Mouse (Mus musculus): Measurements from ENCODE around the gene Mef2a.
"Not testable (repeated sequence)": the region's sequence is repeated elsewhere in the genome, so short reads cannot be mapped to it uniquely, and the experiment has no call there.

Mef2a gene

DNA sequence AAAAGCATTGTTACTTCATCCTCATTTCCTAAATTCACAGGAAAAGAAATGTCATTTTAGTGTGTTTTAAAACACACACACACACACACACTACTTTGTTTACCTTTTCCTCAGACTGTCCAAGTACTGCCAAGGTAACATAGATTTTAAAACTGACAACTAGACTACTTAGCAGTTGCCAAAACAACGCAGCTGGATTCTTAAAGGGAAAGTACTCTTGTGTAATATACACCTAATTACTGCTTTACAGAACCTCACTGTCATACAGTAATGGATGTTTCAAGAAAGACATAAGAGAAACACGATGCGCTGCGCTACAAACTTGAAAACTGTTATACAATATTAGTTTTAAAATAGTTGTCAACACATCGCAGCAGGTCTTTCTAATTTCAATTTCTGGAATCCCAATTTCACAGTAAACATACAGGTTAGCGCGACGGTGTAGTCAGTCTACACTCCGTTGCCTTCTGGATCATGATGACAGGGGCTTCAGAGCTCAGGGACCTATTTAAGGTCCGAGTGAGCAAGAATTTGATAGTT, 1.2 kb downstream of the Mef2a start:
- DNase-seq (ENCODE audit: low read depth) = peak; percentile 54

DNA sequence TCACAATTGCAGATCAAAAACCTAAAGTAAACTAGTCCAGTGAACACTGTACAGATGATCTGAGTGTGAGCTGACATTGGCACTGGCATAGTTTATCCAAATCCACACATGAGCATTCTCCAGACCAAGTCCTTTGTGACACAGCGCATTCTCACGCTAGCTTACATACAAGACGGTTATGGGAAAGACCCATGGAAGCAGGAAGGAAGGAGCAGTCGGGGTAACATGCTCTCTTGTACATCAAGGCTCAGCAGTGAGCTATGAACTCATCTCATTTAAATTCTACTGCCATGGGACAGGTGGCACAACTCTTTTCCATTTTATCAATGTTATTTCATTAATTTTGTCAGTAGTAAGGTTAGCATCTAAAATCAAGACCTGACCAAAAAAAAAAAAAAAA, 3.0 kb downstream of the Mef2a start:
- DNase-seq (ENCODE audit: low read depth) = no peak

DNA sequence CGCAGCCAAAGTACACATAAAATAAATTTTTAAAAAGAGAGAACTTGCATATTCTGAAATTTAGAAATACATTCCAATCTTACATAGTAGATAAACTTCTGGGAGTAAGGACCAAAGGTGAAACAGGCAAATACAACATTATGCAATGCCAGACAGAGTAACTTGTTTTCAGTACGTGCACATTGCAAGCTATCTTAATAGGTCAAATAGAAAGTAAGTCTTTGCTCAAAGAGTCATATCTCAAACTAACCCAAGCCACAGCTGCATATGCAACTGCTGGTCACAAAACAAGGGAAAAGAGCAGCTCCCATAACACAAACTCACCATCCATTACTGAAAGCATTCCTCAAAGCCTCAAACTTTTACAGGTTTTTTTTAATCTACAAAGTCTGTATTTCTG, 4.3 kb downstream of the Mef2a start:
- DNase-seq (ENCODE audit: low read depth) = no peak

DNA sequence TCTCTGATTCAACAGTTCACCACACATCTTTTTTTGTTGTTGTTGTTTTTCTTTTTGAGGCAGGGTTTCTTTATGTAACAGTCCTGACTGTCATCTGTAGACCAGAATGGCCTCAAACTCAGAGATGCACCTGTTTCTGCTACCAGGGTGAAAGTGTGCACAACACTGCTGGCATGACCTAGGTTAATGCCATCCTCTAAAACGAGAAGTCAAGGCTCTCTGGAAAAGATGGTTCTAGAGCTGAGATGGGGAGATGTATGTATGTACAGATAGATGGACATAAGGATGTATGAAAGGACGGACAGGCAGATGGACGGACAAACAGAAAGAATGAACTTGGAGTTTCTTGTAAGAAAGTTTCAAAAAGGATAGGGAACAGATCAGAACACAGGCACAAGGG, 12.1 kb downstream of the Mef2a start:
- DNase-seq (ENCODE audit: low read depth) = no peak

DNA sequence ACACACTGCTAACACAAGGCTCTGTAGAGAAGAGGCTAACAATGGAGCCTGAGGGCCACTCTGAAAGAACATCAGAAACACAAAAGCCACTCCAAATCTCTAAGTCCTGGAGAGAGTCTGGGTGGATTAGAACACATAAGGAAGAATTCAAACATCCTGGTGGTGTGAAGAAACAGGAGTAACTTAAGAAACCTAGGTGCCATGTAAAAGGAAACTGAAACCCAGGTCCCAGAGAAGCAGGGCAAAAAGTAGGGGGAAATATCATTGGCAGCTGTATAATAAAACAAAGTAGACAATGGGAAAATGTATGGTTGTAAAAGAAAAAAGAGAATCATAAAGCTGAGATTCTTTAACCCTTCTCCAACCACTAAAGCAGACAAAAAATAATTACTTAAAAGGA, 12.8 kb downstream of the Mef2a start:
- no peak for DNase-seq (ENCODE audit: low read depth)

DNA sequence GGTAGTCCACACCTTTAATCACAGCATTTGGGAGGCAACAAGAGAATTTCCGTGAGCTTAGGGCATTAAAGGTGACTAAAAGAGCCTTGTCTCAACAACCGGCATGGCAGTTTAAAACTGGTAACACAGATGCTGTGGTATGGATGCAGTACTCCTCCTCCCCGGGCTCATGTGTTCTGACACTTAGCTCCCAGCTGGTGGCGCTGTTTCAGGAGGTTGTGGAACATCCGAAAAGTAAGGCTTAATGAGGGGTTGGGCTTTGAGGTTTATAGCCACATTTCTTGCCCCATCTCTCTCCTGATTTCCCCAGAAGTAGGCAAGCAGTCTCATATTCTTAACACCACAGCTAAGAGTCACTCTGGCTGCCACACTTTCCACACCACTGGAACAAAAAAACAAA, 16.8 kb downstream of the Mef2a start:
- DNase-seq (ENCODE audit: low read depth) = peak; percentile 59

DNA sequence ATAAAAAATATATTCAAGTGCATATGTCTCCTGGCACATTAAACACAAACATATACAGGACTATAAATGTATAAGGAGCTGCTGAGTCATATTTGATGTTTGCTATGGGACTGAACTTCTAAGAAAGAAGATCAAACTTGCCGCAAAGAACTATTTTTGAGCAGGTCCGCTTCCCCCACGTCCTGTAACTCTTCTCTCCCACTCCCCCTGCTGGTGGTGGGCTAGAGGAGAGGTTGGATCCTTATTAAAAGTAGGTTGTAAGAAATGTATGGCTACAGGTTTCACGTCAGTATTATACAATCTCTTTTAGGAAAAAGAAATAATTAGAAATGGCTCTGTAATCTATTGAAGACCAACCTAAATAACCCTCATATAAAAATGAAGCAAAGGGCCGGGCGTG, 19.0 kb downstream of the Mef2a start:
- peak; percentile 75 for DNase-seq (ENCODE audit: low read depth)

DNA sequence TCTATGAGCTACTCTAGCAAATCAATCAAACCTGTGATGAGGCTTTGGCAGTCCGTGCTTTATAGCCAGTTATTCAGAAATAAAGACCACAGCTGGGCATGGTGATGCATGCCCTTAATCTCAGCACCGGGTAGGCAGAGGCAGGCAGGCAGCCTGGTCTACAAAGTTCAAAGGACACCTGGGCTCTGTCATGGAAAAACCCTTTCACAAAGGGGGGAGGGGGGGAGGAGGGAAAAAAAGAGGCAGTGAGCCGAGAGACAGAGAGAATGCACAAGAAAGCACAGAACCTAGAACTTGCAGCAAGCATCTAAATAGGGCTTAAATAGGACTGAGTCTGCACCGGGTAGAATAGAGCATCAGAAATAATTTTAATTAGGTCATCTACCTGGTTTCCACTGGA, 19.7 kb downstream of the Mef2a start:
- no peak for DNase-seq (ENCODE audit: low read depth)

DNA sequence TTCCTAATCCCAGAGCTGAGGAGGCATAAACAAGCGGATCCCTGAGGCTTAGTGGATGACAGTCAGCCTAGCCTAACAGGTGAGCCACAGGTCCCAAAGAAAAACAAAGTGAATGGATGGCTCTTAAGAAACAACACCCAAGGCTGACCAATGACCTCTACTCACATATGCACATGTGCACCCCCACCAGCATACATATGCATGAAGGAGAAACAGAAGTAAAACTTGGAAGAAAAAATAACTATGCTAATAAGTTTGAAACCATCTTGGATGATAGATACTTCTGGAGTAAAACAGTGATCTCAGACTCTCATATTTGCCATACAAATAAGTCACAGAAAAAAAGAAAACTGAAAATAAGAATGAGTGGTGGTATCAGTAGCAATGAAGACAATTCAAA, 28.2 kb downstream of the Mef2a start:
- no peak for DNase-seq (ENCODE audit: low read depth)

DNA sequence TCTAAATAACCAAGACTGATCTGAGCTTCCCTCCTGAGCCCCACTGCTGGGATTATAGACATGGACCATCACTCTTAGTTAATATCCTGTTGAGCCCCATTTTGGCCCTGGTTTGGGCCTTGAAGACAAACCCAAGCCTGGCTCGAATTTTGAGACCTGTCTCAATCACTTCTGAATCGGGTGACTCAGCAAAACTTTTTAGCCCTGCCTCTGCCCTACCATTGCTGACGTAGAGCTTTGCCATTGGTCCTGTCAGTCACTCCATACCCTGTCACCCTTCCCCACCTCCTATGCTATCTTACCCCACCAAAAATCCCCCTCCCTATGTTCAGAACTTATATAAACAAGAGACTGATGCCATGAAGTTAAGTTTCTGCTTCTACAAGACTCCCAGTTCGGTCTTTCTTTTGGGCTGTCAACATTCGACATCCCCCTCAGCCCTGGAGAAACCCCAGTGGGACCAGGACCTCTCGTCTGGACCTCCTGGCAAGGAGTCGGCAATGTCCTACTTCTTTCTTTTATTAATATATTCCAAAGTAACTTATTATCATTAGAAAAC, 30.5 kb downstream of the Mef2a start:
- peak; percentile 41 for DNase-seq (ENCODE audit: low read depth)

DNA sequence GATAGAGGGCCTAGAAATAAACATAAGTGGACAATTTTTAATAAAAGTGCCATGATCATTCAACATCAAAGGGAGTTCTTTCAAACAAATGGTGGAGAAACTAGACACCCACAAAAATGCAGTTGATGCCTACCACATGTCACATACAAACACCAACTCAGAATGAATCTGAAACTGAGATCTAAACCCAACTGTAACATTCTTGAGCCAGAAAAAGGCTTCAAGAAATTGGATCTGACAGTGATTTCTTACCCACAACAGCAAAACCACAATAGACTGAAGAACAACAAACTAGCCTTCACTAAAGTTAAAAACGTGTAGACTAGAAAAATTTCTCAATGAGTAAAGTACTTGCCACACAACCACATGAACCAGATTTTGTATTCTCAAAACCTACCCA, 52.3 kb downstream of the Mef2a start:
- peak; percentile 26 for DNase-seq (ENCODE audit: low read depth)

DNA sequence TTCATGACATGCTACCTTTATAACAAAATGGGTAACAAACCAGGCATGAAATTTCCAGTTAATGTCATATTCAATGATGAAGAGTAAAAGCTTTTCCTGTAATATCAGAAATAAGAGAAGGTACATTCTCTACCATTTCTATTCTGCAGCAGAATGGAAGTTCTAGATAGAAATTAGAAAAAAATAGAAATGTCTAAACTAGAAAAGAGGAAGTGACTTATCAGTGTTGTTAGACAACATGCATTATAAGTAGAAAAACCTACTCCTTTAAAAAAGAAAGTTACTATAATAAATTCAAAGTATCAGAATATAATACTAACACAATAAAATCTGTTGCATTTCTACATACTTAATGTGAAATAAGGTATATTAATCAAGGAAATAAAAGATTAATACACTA, 54.0 kb downstream of the Mef2a start:
- no peak for DNase-seq (ENCODE audit: low read depth)

DNA sequence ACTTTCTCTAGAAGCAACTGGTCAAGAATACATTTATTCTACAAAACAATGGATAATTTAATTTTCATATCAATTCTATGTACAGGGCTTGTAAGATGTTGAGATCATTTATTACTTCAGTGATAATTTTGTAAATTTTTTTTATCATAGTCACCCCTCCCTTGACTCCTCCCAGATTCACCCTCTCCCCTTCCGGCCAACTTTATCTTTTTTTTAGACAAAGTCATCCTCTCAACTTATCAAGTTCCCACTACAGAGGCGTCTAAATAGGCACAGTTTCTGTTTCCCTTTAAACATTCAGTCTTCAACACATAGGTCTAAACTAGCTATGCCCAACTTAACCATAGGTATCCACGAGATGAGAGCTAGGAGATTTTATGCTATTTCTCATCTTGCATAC, 59.5 kb downstream of the Mef2a start:
- DNase-seq (ENCODE audit: low read depth) = no peak

DNA sequence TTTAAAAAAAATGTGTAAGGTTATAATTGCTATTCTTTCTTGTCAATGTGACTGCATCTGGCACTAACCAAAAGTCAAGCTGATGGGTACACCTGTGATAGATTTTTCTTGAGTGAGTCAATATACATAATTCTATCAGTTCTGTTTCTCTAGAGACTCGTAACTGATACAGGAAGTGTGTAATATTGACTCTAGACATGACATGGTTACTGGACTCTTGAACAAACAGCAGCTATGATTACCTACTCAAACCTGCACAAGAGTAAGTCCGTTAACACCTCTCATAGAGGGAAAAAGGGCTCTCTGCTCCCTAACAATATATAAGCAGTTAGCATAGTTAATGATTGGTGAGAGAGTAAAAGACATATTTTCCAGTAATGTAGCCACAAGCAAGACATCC, 62.5 kb downstream of the Mef2a start:
- no peak for DNase-seq (ENCODE audit: low read depth)

DNA sequence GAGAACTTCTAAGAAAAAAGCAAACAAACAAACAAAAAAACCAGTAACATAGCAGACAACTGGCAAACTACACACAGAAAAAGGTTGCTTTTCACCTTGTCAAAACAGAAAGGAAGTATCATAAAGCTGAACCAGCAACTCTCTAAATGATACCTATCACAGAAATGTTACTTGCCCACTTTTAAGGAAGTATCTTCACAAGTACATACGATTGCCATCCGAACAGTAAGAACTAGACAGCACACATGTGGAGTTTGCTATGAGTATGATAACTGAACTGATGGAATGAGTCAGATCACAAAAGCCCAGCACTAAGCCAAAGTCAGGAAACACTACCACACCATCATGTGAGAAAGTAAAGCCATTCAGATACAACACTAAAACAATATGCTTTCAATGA, 64.6 kb downstream of the Mef2a start:
- DNase-seq (ENCODE audit: low read depth) = peak; percentile 58

DNA sequence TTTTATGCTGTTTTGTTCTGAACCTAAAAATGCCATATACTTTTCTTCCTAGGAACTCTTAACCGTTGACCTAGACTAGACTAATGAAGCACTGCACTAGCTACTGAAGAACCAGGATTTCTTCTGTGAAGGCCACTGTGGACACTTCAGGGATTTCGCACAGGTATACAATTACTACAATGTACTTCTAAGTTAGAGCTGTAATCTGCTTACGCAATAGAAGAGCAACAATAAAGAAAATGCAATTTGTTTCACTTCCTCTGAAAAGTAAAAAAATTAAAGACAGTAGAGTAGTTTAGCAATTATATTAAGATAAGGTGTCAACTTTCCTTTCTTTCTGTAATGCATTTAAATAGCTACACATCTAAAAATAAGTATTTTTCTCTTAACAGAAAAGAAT, 65.6 kb downstream of the Mef2a start:
- peak; percentile 16 for DNase-seq (ENCODE audit: low read depth)

DNA sequence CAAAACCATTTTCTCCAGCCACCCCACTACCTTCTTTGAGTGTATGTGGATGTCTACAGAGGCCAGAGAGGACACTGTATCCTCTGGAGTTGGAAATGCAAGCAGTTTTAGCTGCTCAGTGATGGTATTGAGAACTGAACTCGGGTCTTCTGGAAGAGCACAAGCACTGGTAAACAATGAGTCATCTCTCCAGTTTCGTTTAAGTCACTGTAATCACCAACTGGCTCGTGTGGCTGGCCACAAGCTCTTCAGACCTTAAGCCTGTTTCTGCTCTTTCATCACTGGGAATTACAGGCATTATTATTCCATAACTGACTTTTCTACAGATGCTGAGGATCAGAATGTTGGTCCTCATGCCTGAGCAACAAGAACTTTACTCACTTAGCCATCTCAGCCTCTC, 67.7 kb downstream of the Mef2a start:
- DNase-seq (ENCODE audit: low read depth) = peak; percentile 72

DNA sequence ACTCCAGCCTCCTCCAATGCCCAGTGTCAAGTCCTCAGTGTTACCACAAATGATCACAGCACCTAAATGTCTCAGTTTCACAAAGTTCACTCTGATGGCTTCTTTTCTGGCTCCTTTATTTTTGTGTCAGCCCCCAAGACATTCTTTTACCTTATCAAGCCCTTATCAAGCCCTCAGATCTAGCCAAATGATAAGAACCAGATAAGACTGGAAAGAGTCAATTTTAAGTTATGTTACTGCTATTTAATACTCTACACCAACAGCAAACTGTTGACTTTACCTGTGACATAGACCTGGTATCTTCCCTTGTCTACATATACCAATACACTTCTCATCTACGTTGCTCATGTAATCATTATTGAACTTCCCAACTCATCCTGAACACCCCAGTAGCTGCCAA, 76.2 kb downstream of the Mef2a start:
- DNase-seq (ENCODE audit: low read depth) = no peak

DNA sequence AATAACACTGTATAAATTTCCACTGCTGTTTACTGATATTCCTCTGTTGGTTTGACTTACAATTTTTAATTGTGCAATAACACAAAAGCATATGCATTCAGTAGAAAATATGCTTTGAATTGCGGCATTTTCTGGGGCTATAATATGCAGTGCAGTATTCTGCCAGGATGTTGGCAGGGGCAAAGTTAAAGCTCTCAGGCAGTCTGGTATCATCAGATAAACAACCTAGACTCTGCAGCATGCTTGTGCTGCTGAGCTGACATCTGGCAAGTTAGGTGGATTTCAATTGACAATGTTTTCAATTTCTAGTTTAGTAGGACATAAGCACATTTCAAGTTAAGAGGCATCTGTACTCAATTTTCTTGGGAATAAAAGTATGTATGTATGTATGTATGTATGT, 81.3 kb downstream of the Mef2a start:
- DNase-seq (ENCODE audit: low read depth) = peak; percentile 24

DNA sequence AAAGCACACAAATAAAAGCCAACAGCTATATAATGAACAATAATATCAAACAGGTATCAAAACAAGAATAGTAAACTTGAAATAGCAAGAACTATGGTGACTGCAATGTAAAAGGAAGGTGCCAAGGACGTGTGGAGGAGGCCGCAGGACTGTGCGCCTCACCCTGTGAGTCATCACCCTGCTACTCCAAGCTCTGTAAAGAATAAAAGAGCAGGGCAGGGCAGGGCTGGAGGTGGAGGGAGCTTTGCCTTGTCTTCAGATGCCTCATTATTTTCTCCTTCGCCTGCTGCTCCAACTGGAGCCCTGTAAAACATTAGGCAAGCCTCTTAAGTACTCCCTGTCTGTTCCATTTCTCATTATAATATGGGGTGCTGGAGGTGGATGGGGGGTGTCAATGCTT, 85.2 kb downstream of the Mef2a start:
- DNase-seq (ENCODE audit: low read depth) = peak; percentile 55

DNA sequence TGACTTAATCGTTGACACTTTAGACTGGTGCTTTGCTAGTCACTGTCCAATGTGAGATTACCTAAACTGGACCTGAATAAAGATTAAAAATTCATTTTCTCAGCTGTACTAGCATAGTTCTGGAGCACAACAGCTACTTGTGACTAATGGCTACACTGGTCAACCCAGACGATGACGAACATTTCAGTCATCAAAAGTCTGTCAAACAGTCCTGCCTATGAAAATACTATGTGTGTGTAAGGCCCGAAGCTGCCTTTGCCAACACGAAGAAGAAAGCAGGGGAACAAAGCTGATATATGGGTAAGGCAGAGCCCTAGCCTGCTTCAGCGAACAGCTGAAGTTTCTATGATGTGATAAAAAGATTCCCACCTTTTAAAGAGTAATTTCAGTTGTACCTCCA, 89.1 kb downstream of the Mef2a start:
- no peak for DNase-seq (ENCODE audit: low read depth)

DNA sequence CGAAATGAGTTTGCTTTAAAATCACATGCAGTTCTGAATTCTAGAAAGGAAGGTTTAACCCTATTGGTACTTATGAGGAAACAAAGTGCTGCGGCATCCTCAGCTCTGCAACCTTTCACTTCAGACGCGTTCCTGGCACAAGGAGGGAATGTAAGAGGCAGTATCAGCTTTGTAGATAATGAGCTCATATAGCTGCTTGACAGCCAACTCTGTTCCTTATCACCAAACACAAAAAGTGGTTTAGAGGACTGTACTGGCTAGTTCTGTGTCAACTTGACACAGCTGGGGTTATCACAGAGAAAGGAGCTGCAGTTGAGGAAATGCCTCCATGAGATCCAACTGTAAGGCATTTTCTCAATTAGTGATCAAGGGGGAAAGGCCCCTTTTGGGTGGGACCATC, 102.2 kb downstream of the Mef2a start:
- DNase-seq (ENCODE audit: low read depth) = not testable (repeated sequence)

DNA sequence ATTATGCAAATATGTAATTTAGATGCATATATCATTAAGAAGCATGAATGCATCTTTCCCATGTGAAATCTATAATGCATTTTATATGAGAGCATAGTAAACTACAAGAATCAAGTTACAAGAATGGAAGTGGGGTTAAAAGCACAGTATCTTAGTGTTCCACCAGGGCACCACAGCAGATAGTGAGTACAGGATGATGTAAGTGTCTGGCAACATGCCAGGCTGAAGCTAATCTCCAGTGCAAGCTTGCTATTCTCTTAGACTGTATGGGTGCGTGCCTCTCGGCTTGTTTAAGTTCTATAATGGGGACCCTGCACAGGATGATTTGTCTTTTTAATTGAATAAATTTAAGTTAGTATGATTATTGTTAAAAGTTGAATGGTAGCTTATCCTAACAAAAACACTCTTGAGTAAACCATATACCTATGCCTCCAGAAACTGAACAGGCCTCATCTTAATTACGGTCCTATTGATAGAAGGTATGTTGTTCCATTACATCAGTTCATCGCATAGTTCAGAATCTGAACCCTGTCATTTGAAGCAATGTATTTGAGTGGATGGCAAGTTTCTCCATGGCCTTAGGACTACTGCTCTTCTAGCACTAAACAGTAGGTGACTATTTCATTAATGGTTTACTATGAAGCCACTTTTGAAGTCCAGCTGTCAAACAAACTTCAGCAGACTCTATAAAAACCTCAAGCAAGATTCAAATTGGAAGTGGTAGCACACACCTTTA, 112.7 kb downstream of the Mef2a start:
- DNase-seq (ENCODE audit: low read depth) = peak; percentile 85

DNA sequence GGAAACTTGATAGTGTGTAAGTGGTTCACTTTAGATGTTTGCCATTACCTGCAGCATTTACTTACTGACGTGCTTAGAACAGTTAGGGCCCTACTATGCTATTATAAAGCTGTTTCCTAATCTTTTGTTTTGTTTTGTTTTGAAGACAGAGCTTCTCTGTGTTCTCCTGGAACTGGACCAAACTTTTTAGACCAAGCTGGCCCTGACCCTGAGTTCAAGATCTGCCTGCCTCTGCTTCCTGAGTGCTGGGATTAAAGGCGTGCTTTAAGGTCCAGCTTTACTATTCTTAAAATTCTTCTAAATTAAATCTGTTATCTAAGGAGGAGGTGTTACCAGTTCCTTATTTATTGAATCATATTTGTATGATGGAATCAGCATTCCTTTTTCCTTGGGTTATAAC, 126.6 kb downstream of the Mef2a start:
- no peak for DNase-seq (ENCODE audit: low read depth)
